28 mouse cellular contexts compared by ENCODE assay signal in genomic region chr2:167529935-167530513, GRCm38 (mm10). TPM values are rescaled to one million over a fixed set of nuclear protein-coding genes. Genes with fewer than 3 reads are reported as not detected.
DNase-seq lines count a peak whose midpoint lies in the region; ATAC-seq and TF ChIP-seq lines count a peak whose summit lies in the region.
"Had no signal": no experiment of that assay in that cellular context is flagged by ENCODE, and none has a peak within 500 bp of the region (broad histone marks: within the 10 kb centered on the region; RNA-seq: fewer than 3 reads in every experiment).

No protein-coding gene starts in this region.

- H3K4me3 ChIP-seq in gastrocnemius, adult 2 months: no peak overlapping the region
- no peak overlapping the region for H3K4me3 ChIP-seq in hindbrain, embryonic 13.5 days
- H3K4me3 ChIP-seq in hindbrain, postnatal 0 days (ENCODE audit: low read length): no peak overlapping the region
- no peak overlapping the region for H3K4me3 ChIP-seq in neural tube, embryonic 11.5 days (ENCODE audit: low read depth, low read length)
- no peak overlapping the region for H3K4me3 ChIP-seq in neural tube, embryonic 15.5 days (replicated peaks)
- H3K4me3 ChIP-seq: embryonic facial prominence, embryonic 12.5 days; heart, embryonic 13.5 days; hindbrain, embryonic 15.5 days; liver, embryonic 12.5 days; myocyte had no signal

- no peak for ATAC-seq in hindbrain, embryonic 13.5 days (ENCODE audit: low FRiP score)
- no peak for ATAC-seq in hindbrain, postnatal 0 days
- peak; percentile 51; the same call in 1 of the 2 replicates for ATAC-seq in neural tube, embryonic 11.5 days (ENCODE audit: insufficient read depth, low FRiP score, low TSS enrichment)
- no peak for ATAC-seq in neural tube, embryonic 15.5 days (ENCODE audit: low FRiP score)
- ATAC-seq: liver, embryonic 12.5 days; liver, postnatal 0 days; midbrain, embryonic 16.5 days had no signal

- H3K4me1 ChIP-seq in hindbrain, embryonic 13.5 days (replicated peaks): peaks cover 4% of the 10 kb centered on the region; the same call in 1 of the 2 replicates
- H3K4me1 ChIP-seq in hindbrain, postnatal 0 days (ENCODE audit: insufficient read depth, low read length): no peaks in the 10 kb centered on the region
- peaks cover 13% of the 10 kb centered on the region for H3K4me1 ChIP-seq in neural tube, embryonic 11.5 days (ENCODE audit: control insufficient read depth, insufficient read depth, low read length)
- H3K4me1 ChIP-seq in neural tube, embryonic 15.5 days: no peaks in the 10 kb centered on the region
- H3K4me1 ChIP-seq: embryonic facial prominence, embryonic 12.5 days; hindbrain, embryonic 15.5 days had no signal

- H3K27me3 ChIP-seq in hindbrain, embryonic 13.5 days: peaks cover 12% of the 10 kb centered on the region
- H3K27me3 ChIP-seq in hindbrain, postnatal 0 days (ENCODE audit: insufficient read depth, low read length): peaks cover 3% of the 10 kb centered on the region; the same call in 1 of the 2 replicates
- no peaks in the 10 kb centered on the region for H3K27me3 ChIP-seq in neural tube, embryonic 11.5 days (ENCODE audit: control insufficient read depth, insufficient read depth, low read length)
- 0 out of 2 replicates have a peak, but pooled peaks cover 1% of the 10 kb centered on the region for H3K27me3 ChIP-seq in neural tube, embryonic 15.5 days (replicated peaks)
- H3K27me3 ChIP-seq: embryonic facial prominence, embryonic 12.5 days had no signal

- H3K9me3 ChIP-seq in hindbrain, embryonic 13.5 days: no peaks in the 10 kb centered on the region
- H3K9me3 ChIP-seq in hindbrain, postnatal 0 days (ENCODE audit: low read length): no peaks in the 10 kb centered on the region
- H3K9me3 ChIP-seq in neural tube, embryonic 11.5 days (ENCODE audit: control insufficient read depth, low read length): no peaks in the 10 kb centered on the region
- no peaks in the 10 kb centered on the region for H3K9me3 ChIP-seq in neural tube, embryonic 15.5 days (replicated peaks)
- H3K9me3 ChIP-seq: embryonic facial prominence, embryonic 12.5 days; heart, embryonic 13.5 days; hindbrain, embryonic 15.5 days; liver, embryonic 12.5 days had no signal

- intact Hi-C loops in gastrocnemius, adult 2 months (cut with DNase I): no loop called here

- DNase-seq in gastrocnemius, adult 2 months: peak; percentile 16
- no peak for DNase-seq in gastrocnemius, postnatal 4 days (ENCODE audit: low spot score in 2 of 2)
- no peak for DNase-seq in hindbrain, postnatal 0 days (ENCODE audit: low spot score)
- DNase-seq in neural tube, embryonic 11.5 days (ENCODE audit: low spot score): no peak
- peak; percentile 83 for DNase-seq in ZHBTc4 (ENCODE audit: low read depth, low spot score)
- DNase-seq in urinary bladder, postnatal 10 days (ENCODE audit: low spot score): no peak
- DNase-seq: adrenal gland, postnatal 14 days; cerebellum, adult 11 months; cerebellum, adult 9-10 months; embryo, embryonic 11 days; gastrocnemius, postnatal 36 days; heart, postnatal 10 days; kidney, adult 2 months; layer of hippocampus, postnatal 36 days; left cerebral cortex, postnatal 4 days; liver, postnatal 0 days; lung, postnatal 36 days; spleen, adult 18-20 months; thymus, postnatal 14 days had no signal

- peak overlapping the region; percentile 15; the same call in 1 of the 2 replicates for H3K9ac ChIP-seq in hindbrain, embryonic 13.5 days
- H3K9ac ChIP-seq in hindbrain, postnatal 0 days (replicated peaks; ENCODE audit: low read length): no peak overlapping the region
- no peak overlapping the region for H3K9ac ChIP-seq in neural tube, embryonic 11.5 days (ENCODE audit: low read length)
- no peak overlapping the region for H3K9ac ChIP-seq in neural tube, embryonic 15.5 days (replicated peaks)
- H3K9ac ChIP-seq: embryonic facial prominence, embryonic 12.5 days; heart, embryonic 13.5 days; hindbrain, embryonic 15.5 days; liver, embryonic 12.5 days; liver, postnatal 0 days had no signal

- H3K4me2 ChIP-seq in hindbrain, embryonic 13.5 days: no peak overlapping the region
- no peak overlapping the region for H3K4me2 ChIP-seq in hindbrain, postnatal 0 days (ENCODE audit: low read depth, low read length)
- H3K4me2 ChIP-seq in neural tube, embryonic 11.5 days (ENCODE audit: low read depth): no peak overlapping the region
- no peak overlapping the region for H3K4me2 ChIP-seq in neural tube, embryonic 15.5 days
- H3K4me2 ChIP-seq: embryonic facial prominence, embryonic 12.5 days; heart, embryonic 13.5 days; hindbrain, embryonic 15.5 days; liver, embryonic 12.5 days had no signal

- WGBS in hindbrain, embryonic 13.5 days: 21% methylated on average over 5 of the region's 5 CpGs
- 28% methylated on average over 5 of the region's 5 CpGs for WGBS in hindbrain, postnatal 0 days
- WGBS in neural tube, embryonic 11.5 days: 18% methylated on average over 5 of the region's 5 CpGs
- 16% methylated on average over 5 of the region's 5 CpGs for WGBS in neural tube, embryonic 15.5 days

- H3K27ac ChIP-seq in gastrocnemius, adult 2 months: no peak overlapping the region
- H3K27ac ChIP-seq in hindbrain, embryonic 13.5 days: no peak overlapping the region
- no peak overlapping the region for H3K27ac ChIP-seq in hindbrain, postnatal 0 days
- no peak overlapping the region for H3K27ac ChIP-seq in neural tube, embryonic 11.5 days (ENCODE audit: low read depth, low read length)
- H3K27ac ChIP-seq in neural tube, embryonic 15.5 days (replicated peaks): no peak overlapping the region
- H3K27ac ChIP-seq: embryonic facial prominence, embryonic 12.5 days; heart, embryonic 13.5 days; hindbrain, embryonic 15.5 days; kidney, postnatal 0 days; liver, embryonic 12.5 days had no signal

- no peaks in the 10 kb centered on the region for H3K36me3 ChIP-seq in hindbrain, embryonic 13.5 days
- H3K36me3 ChIP-seq in hindbrain, postnatal 0 days (ENCODE audit: insufficient read depth, low read length): no peaks in the 10 kb centered on the region
- H3K36me3 ChIP-seq in neural tube, embryonic 11.5 days (ENCODE audit: control insufficient read depth, insufficient read depth, low read length): no peaks in the 10 kb centered on the region
- H3K36me3 ChIP-seq in neural tube, embryonic 15.5 days: no peaks in the 10 kb centered on the region
- H3K36me3 ChIP-seq: embryonic facial prominence, embryonic 12.5 days; heart, embryonic 13.5 days; hindbrain, embryonic 15.5 days; liver, embryonic 12.5 days had no signal

- TF ChIP-seq CTCF in gastrocnemius, adult 2 months (IDR thresholded peaks at IDR 0.05): no peak
- no peak for TF ChIP-seq CTCF in hindbrain, postnatal 0 days (IDR thresholded peaks at IDR 0.05; ENCODE audit: low read depth)

RNA-seq across cellular contexts. Expression of gene Snai1, which starts 8.0 kb away (rescaled TPM):
- total RNA-seq in gastrocnemius, adult 2 months (2021): 1 to 10 TPM; 1.1 to 1.2 TPM
- 1 to 10 TPM; 6.3 to 7.0 TPM for total RNA-seq in gastrocnemius, postnatal 4 days (2021)
- 7.5 and 7.9 TPM in 2 replicates for polyA plus RNA-seq in hindbrain, embryonic 13.5 days (2015; fragmentation: Nextera tagmentation; extraction: Ambion mirVana)
- total RNA-seq in hindbrain, postnatal 0 days (2014; rRNA removed): 0.93 and 1.2 TPM in 2 replicates
- 3.6 and 4.3 TPM in 2 replicates for polyA plus RNA-seq in hindbrain, postnatal 0 days (2015; fragmentation: Nextera tagmentation; extraction: Ambion mirVana)
- 32.3 and 39.7 TPM in 2 replicates for polyA plus RNA-seq in neural tube, embryonic 11.5 days (2014; fragmentation: Nextera tagmentation; extraction: Ambion mirVana)
- 6.3 and 8.6 TPM in 2 replicates for polyA plus RNA-seq in neural tube, embryonic 15.5 days (2015; fragmentation: Nextera tagmentation; extraction: Ambion mirVana)

RNA-seq across cellular contexts. Expression of gene Spata2, which starts 37.3 kb away (rescaled TPM):
- 10 to 100 TPM; 18.4 to 18.9 TPM for total RNA-seq in gastrocnemius, adult 2 months (2021)
- 10 to 100 TPM; 16.2 to 19.5 TPM for total RNA-seq in gastrocnemius, postnatal 4 days (2021)
- polyA plus RNA-seq in hindbrain, embryonic 13.5 days (2015; fragmentation: Nextera tagmentation; extraction: Ambion mirVana): 24.6 and 26.0 TPM in 2 replicates
- total RNA-seq in hindbrain, postnatal 0 days (2014; rRNA removed): 41.3 and 45.6 TPM in 2 replicates
- polyA plus RNA-seq in hindbrain, postnatal 0 days (2015; fragmentation: Nextera tagmentation; extraction: Ambion mirVana): 27.6 and 29.4 TPM in 2 replicates
- 23.1 and 24.6 TPM in 2 replicates for polyA plus RNA-seq in neural tube, embryonic 11.5 days (2014; fragmentation: Nextera tagmentation; extraction: Ambion mirVana)
- 27.0 and 28.6 TPM in 2 replicates for polyA plus RNA-seq in neural tube, embryonic 15.5 days (2015; fragmentation: Nextera tagmentation; extraction: Ambion mirVana)

RNA-seq across cellular contexts. Expression of gene Rnf114, which starts 37.6 kb away (rescaled TPM):
- total RNA-seq in gastrocnemius, adult 2 months (2021): 10 to 100 TPM; 40.0 to 40.9 TPM
- total RNA-seq in gastrocnemius, postnatal 4 days (2021): 10 to 100 TPM; 22.6 to 23.3 TPM
- polyA plus RNA-seq in hindbrain, embryonic 13.5 days (2015; fragmentation: Nextera tagmentation; extraction: Ambion mirVana): 139 TPM in 2 replicates
- 68.7 and 89.6 TPM in 2 replicates for total RNA-seq in hindbrain, postnatal 0 days (2014; rRNA removed)
- 79.8 and 85.8 TPM in 2 replicates for polyA plus RNA-seq in hindbrain, postnatal 0 days (2015; fragmentation: Nextera tagmentation; extraction: Ambion mirVana)
- polyA plus RNA-seq in neural tube, embryonic 11.5 days (2014; fragmentation: Nextera tagmentation; extraction: Ambion mirVana): 150 and 161 TPM in 2 replicates
- 98.4 and 106 TPM in 2 replicates for polyA plus RNA-seq in neural tube, embryonic 15.5 days (2015; fragmentation: Nextera tagmentation; extraction: Ambion mirVana)

Comparison
In these comparisons a context has a peak if more than half of its experiments do, and no peak if none do; other contexts are left out.
1. DNase-seq: peak in gastrocnemius, adult 2 months (single experiment) and ZHBTc4 (single experiment); none in gastrocnemius, postnatal 4 days (0 of 2), hindbrain, postnatal 0 days (single experiment), neural tube, embryonic 11.5 days (single experiment) and urinary bladder, postnatal 10 days (single experiment).